Mouse (Mus musculus): ENCODE measurements around the gene Zfp981.
"Not testable (repeated sequence)": the region's sequence is repeated elsewhere in the genome, so short reads cannot be mapped to it uniquely, and the experiment has no call there.

Gene Zfp981

DNA sequence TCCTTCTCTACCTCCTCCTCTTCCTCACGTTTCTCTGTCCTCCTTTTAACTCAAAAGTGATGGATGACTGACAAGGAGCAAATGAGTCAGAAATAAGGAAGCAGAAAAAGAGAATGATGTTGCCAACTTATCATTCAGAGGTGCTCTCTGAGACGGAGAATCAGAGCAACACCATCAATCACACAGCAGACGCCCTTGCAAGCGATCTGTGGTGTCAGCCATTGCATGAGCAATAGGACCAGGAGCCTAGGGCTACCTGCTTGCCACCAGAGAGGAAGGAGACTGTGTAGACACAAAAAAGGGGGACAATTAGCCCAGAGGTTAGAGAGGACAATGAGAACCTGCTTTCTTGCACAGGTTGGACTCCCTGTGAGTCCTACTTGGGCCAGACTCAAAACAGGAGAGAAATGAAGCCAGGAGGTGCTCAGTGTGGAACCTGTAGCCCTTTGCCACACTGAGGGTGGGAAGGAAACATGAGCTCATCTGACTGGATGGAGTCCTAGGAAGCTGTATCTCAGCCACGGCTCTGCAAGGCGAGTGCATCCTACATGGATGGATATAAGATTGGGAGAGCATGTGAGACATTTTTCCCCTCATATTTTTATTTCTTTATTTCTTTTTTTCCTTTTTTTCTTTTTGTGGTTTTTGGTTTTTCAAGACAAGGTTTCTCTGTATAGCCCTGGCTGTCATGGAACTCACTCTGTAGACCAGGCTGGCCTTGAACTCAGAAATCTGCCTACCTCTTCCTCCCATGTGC is 16.5 kb upstream of the Zfp981 start:
- DNase-seq (ENCODE audit: low spot score): not testable (repeated sequence)

GRCm38 (mm10) chr4:146486753-146487152 is 15.1 kb upstream of the Zfp981 start:
- DNase-seq (ENCODE audit: low spot score): not testable (repeated sequence)

DNA sequence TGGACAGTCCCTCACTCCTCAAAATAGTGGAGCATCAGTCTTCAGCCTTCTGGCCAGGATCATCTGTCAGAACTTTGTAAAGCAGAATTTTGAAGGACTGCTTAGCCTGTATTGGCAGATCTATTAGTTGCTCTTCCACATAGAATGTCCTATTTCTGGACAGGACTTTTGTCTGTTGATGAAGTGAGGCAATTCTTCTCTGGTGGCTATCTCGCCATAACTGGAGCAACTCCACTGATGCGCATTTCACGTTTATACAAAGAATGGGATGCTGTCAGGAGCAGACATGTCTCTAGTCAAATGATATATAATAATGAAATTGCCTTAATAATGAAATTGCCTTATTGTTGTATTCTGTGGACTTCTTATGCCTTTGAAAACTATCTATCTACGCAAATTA is 12.6 kb upstream of the Zfp981 start:
- DNase-seq (ENCODE audit: low spot score): not testable (repeated sequence)

DNA sequence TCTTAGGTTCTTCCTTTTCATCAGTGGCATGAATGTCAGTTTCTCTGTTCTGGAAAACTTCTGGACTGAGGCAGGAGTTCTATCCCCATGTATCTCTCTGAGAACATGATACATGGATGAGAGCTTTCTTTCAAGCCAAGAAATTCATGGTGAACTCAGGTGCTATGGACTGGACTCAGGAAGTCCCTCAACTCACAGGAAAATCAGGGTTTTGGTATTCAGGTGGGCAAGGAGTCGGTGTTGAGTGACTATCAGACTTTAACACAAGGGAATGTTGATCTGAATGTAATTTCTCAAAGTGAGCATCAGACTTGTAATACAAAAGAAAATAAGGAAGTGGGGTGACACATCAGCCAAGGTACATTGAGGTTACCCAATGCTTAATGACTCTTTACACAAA is 9.8 kb upstream of the Zfp981 start:
- DNase-seq (ENCODE audit: low spot score): not testable (repeated sequence)

DNA sequence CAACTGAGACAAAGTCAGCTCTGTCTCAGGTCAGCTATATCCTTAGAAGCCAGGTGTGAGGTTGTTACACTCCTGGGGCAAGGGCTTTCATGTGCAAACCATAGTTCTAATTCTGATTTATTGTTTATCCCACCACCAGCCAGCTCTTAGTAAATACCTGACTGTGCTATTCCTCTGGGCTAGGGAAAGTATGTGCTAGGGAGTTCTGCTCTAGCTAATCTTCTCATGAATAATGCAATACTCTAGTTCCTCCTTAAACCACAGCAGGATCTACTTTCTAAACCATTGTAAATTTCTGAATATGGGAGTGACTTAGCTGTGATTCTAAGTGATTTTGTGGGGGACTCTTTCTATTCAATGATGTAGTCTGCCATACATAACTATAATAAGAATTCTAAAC is 9.4 kb upstream of the Zfp981 start:
- DNase-seq (ENCODE audit: low spot score): no peak

GRCm38 (mm10) chr4:146492851-146493250 is 9.0 kb upstream of the Zfp981 start:
- DNase-seq (ENCODE audit: low spot score): no peak

DNA sequence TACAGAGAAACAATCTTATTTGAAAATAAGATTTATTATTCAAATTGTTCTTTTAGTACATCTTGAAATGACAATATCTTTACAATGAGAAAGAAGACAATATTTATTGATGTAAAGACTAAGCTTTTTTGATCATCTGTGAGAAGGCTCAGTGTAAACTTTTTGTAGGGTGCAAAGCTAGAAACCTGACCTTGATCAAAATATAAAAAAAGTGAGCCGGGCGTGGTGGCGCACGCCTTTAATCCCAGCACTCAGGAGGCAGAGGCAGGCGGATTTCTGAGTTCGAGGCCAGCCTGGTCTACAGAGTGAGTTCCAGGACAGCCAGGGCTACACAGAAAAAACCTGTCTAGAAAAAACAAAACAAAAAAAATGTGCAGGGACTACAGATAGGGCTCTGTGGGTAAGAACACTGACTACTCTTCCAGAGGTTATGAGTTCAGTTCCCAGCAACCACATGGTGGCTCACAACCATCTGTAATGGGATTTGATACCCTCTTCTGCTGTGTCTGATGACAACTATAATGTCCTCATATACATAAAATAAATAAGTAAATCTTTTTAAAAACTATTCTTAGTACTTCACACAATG is 8.4 kb upstream of the Zfp981 start:
- DNase-seq (ENCODE audit: low spot score): not testable (repeated sequence)

GRCm38 (mm10) chr4:146494980-146495379 is 6.8 kb upstream of the Zfp981 start:
- DNase-seq (ENCODE audit: low spot score): no peak

- not testable (repeated sequence) for DNase-seq (ENCODE audit: low spot score)
Measured at GRCm38 (mm10) chr4:146497695-146498275, 4.0 kb upstream of the Zfp981 start.

DNA sequence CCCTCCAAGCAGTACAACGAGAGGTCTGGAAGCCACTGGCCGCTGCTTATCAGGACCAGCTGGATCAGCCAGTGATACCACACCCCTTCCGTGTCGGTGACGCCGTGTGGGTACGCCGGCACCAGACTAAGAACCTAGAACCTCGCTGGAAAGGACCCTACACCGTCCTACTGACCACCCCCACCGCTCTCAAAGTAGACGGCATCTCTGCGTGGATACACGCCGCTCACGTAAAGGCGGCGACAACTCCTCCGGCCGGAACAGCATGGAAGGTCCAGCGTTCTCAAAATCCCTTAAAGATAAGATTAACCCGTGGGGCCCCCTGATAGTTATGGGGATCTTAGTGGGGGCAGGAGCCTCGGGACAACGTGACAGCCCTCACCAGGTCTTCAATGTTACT is 7.2 kb downstream of the Zfp981 start:
- not testable (repeated sequence) for DNase-seq (ENCODE audit: low spot score)

DNA sequence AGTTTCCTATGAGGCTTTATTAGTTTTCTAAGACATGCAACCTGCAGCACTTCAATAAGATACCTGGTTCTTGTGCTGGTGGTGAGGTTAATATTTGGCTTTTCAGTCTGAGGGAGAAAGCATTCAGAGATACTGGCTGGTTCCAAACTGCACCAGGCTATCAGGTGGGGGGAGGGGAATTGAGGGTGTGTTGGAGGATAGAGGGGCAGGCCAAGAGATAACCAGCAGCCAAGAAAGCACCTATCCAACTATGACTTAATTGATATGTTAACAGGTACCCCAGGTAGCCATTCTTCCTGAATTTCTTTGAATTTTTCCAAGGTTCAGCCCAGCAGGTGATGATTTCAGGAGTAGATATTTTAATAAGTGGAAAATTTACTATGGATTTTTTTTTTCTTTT is 10.0 kb downstream of the Zfp981 start:
- not testable (repeated sequence) for DNase-seq (ENCODE audit: low spot score)

- no peak for DNase-seq (ENCODE audit: low spot score)
Measured at GRCm38 (mm10) chr4:146516474-146516873, 14.6 kb downstream of the Zfp981 start.

DNA sequence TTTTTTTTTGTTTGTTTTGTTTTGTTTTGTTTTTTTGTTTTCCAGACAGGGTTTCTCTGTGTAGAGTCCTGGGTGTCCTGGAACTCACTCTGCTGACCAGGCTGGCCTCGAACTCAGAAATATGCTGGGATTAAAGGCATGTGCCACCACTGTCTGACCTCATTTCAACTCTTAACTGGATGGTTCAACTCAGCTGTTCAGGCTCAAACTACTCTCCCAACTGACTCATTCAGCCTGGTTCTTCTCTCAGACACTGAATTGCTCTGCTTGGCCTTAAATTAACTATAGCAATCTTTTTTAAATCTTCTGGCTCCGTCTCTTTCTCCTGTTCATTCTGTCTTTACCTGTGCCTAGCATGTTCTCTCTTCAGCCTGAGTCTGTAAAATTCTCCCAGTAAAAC is 15.3 kb downstream of the Zfp981 start:
- DNase-seq (ENCODE audit: low spot score): not testable (repeated sequence)

GRCm38 (mm10) chr4:146520723-146521122 is 18.9 kb downstream of the Zfp981 start:
- DNase-seq (ENCODE audit: low spot score): no peak

- DNase-seq (ENCODE audit: low spot score): no peak
Measured at GRCm38 (mm10) chr4:146534574-146534973, 32.7 kb downstream of the Zfp981 start.

DNA sequence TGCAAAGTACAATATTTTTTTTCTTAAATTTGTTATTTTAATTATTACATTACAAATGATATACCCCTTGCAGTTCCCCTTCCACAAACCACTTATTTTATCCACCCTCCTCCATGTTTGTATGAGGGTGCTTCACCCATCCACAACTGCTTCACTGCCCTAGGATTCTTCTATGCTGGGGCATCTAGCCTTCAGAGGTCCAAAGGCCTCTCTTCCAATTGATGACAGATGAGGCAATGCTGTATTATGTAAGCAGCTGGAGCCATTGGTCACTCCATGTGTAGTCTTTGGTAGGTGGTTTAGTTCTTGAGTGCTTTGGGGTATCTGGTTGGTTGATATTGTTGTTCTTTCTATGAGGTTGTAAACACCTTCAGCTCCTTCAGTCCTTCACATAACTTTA is 34.1 kb downstream of the Zfp981 start:
- DNase-seq (ENCODE audit: low spot score): no peak

DNA sequence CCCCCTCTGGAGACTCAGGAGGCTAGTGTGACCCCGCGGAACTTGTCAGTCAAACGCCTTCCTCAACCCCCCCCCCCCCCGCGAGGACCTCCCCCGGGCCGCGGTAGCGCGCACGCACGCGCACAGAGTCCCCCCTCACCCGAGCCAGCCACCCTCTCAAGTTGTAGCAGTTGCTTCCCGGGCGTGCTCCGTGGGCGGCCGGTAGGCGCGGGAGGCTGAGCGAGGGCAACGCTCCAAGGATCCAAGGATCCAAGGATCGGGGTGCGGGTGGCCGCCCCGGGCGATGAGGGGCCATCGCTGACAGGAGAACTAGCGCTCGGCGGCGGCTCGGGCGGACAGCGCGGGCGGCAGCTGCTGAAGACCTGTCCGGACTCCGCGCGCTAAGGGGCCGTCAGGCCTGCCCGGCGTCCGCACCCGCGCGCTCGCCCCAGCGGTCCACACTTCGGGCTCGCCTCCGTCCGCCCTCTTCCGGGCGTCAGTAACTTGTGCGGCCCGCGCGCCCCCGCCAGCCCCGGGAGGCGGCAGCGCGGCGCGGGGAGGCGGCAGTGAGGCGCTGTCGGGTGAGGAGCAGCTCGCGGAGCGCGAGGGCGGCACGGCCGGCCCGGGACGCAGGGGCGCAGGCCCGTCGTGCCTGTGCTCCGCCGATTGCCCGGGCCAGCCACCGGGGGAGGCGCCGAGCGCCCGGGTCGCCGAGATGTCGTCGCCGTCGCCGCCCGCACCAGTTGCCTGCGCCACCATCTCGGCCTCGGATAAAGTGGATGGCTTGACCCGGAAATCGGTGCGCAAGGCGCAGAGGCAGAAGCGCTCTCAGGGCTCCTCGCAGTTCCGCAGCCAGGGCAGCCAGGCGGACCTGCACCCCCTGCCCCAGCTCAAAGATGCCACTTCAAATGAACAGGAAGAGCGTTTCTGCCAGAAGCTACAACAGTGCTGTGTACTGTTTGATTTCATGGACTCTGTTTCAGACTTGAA is 78.4 kb downstream of the Zfp981 start:
- not testable (repeated sequence) for DNase-seq (ENCODE audit: low spot score)

Measured in ovary, postnatal 36 days (tissue).